Mouse (Mus musculus) right cerebral cortex, adult 2 months (tissue): ENCODE measurements around the gene Smg9.
"Not testable (repeated sequence)": the region's sequence is repeated elsewhere in the genome, so short reads cannot be mapped to it uniquely, and the experiment has no call there.

Experiments
- DNase-seq, 2 experiments: peaks; one replicate each; pipeline ENCODE4 v3.0.0; 2021 to 2022; ENCODE audit warnings: low spot score in 2 of 2

Gene Smg9

GRCm38 (mm10) chr7:24377091-24377865, 22.1 kb upstream of the Smg9 start:
- no peak for DNase-seq

- no peak for DNase-seq
These were observed 21.2 kb upstream of the Smg9 start for GRCm38 (mm10) chr7:24378049-24378701.

- no peak for DNase-seq
These were observed 19.5 kb upstream of the Smg9 start for GRCm38 (mm10) chr7:24379934-24380333.

- no peak for DNase-seq
These were observed 19.0 kb upstream of the Smg9 start for GRCm38 (mm10) chr7:24380370-24380769.

- DNase-seq, result no peak
These were observed 16.6 kb upstream of the Smg9 start for GRCm38 (mm10) chr7:24382730-24383372.

GRCm38 (mm10) chr7:24384070-24384469, 15.3 kb upstream of the Smg9 start:
- DNase-seq, result no peak

- DNase-seq, result peak; percentile 68 to 80
These were observed 14.6 kb upstream of the Smg9 start for GRCm38 (mm10) chr7:24384827-24385226.

GRCm38 (mm10) chr7:24387059-24387556, 12.3 kb upstream of the Smg9 start:
- no peak for DNase-seq

- no peak for DNase-seq
These were observed 9.8 kb upstream of the Smg9 start for GRCm38 (mm10) chr7:24389516-24390187.

GRCm38 (mm10) chr7:24390512-24390911, 8.9 kb upstream of the Smg9 start:
- DNase-seq, result no peak

GRCm38 (mm10) chr7:24391077-24391476, 8.3 kb upstream of the Smg9 start:
- no peak for DNase-seq

GRCm38 (mm10) chr7:24391687-24392086, 7.7 kb upstream of the Smg9 start:
- DNase-seq, result no peak

GRCm38 (mm10) chr7:24394054-24394453, 5.4 kb upstream of the Smg9 start:
- DNase-seq, result no peak

- no peak for DNase-seq
These were observed 4.8 kb upstream of the Smg9 start for GRCm38 (mm10) chr7:24394475-24395161.

GRCm38 (mm10) chr7:24396832-24397231, 2.6 kb upstream of the Smg9 start:
- no peak for DNase-seq

- no peak for DNase-seq
These were observed 980 bp upstream of the Smg9 start for GRCm38 (mm10) chr7:24398364-24398913.

- no peak for DNase-seq
These were observed 648 bp downstream of the Smg9 start for GRCm38 (mm10) chr7:24400082-24400452.

GRCm38 (mm10) chr7:24400489-24400888, 1.1 kb downstream of the Smg9 start:
- not testable (repeated sequence) for DNase-seq

GRCm38 (mm10) chr7:24402851-24403250, 3.4 kb downstream of the Smg9 start:
- no peak for DNase-seq

GRCm38 (mm10) chr7:24405649-24406048, 6.2 kb downstream of the Smg9 start:
- DNase-seq, result no peak
